Mouse (Mus musculus): ENCODE data around the gene Gm35315.

DNA sequence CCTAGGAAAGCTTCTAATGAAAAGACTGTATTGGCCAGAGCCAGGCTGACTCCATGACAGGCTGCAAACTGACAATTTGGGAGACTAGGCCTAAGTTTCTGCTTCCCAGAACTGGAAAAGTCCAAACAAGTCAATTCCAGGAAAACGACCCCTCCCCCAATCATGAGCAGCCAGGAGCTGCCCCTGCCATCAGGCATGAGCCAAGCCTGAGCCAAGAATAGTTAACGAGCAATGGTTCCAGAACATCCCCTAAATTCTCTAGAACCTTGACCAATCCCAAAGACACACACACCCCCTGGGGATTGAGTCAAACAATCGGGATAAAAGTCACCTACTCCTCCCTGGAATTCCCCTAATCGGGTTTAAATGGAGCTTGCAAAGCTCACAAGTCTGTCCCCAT is 11.3 kb downstream of the Gm35315 start:
- TF ChIP-seq CTCF (IDR thresholded peaks at IDR 0.05; ENCODE audit: low read depth): no peak
- TF ChIP-seq EP300 (optimal IDR thresholded peaks at IDR 0.05): no peak

All from stomach, postnatal 0 days (tissue).